Mouse (Mus musculus) embryonic facial prominence, embryonic 12.5 days (tissue): Measurements from ENCODE around the gene Ube2m. TPM values are rescaled to one million over a fixed set of nuclear protein-coding genes. Genes with fewer than 3 reads are reported as not detected.
"Not testable (repeated sequence)": the region's sequence is repeated elsewhere in the genome, so short reads cannot be mapped to it uniquely, and the experiment has no call there.

Experiments
- ATAC-seq: fragments of 200-750 bp; cut with Nextera tagmentation; 2 replicates; pipeline ENCODE4 v1.8.0; 2017; ENCODE audit not compliant: insufficient number of reproducible peaks, insufficient read depth, low FRiP score, low TSS enrichment
- H3K27ac ChIP-seq: fragments of 300-500 bp; sonication (generic); 2 replicates; pipeline ENCODE4 v1.5.1; 2016; ENCODE audit warnings: mild to moderate bottlenecking
- H3K27me3 ChIP-seq: fragments of 300-500 bp; sonication (generic); 2 replicates; pipeline ENCODE4 v1.6.1; 2016; ENCODE audit warnings: mild to moderate bottlenecking, moderate library complexity
- H3K36me3 ChIP-seq: fragments of 300-500 bp; sonication (generic); 2 replicates; pipeline ENCODE4 v1.6.1; 2016; ENCODE audit warnings: mild to moderate bottlenecking
- H3K4me1 ChIP-seq: fragments of 300-500 bp; sonication (generic); 2 replicates; pipeline ENCODE4 v1.6.1; 2016
- H3K4me2 ChIP-seq: fragments of 300-500 bp; sonication (generic); replicated peaks from 2 replicates; pipeline ENCODE4 v1.6.1; 2016; ENCODE audit warnings: mild to moderate bottlenecking, moderate library complexity
- H3K4me3 ChIP-seq: fragments of 300-500 bp; sonication (generic); 2 replicates; pipeline ENCODE4 v1.5.1; 2016; ENCODE audit warnings: mild to moderate bottlenecking
- H3K9ac ChIP-seq: fragments of 300-500 bp; sonication (generic); 2 replicates; pipeline ENCODE4 v1.6.1; 2016; ENCODE audit warnings: mild to moderate bottlenecking, moderate library complexity
- H3K9me3 ChIP-seq: fragments of 300-500 bp; sonication (generic); 2 replicates; pipeline ENCODE4 v1.6.1; 2016; ENCODE audit warnings: mild to moderate bottlenecking, moderate library complexity
- WGBS: fragments of 180-500 bp; shearing (Covaris S2); methylation state at CpG from one replicate; pipeline ENCODE4 v1.1.7; 2016; 5-methylcytosine and 5-hydroxymethylcytosine counted together
- polyA plus RNA-seq: library from polyadenylated mRNA; unstranded; fragments of >200 nt; fragmentation: Nextera tagmentation; extraction: Ambion mirVana; gene quantifications from 2 replicates; pipeline ENCODE4 v1.2.1, GENCODE M21; 2016

The Ube2m gene
- 166 and 183 TPM in 2 replicates for polyA plus RNA-seq

DNA sequence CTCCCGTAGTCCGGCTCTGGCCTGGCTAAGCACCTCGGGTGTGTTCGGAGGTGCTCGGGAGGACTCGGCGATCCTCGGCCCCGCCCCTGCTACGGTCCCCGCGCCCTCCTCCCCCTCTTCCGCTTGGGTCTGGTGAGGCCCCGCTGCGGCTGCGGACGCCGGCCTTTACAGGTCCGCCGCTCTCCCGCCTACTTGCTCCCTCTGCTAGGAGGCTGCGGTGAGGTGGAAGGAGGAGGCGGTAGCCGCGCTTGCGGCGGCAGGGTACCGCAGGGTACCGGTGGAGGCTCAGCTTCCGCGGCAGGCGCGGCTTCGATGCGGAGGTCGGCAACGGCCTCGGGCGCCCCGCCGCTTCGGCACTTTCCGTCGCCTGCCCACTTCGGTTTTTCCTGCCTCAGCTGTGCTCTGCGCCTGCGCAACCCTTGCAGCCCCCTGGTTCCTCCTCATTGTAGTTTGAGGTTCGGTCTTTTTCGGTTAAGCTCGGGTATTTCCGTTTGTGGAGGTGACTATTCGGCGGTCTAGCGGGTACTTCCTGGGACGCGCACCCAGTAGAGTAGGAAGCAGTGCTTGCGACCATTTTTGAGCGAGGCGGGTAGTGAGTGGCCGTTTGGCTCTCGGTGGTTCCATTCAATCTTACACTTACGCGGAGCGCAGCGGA lies at the start of gene Ube2m:
Gene Ube2m (minus strand): TSS at position 375 of the 655 bp plus-strand sequence.
- Histone ChIP-seq H3K27ac (peak within 1 kb of the TSS; percentile 100), H3K9ac (peak within 1 kb of the TSS; percentile 92), H3K9me3 (peaks cover 4% of the 10 kb centered on the region; the same call in 1 of the 2 replicates), H3K4me3 (peak within 1 kb of the TSS; percentile 81), H3K27me3 (peaks cover 26% of the 10 kb centered on the region), H3K4me2 (peak within 1 kb of the TSS; percentile 90), H3K36me3 (peaks cover 23% of the 10 kb centered on the region), H3K4me1 (peaks cover 33% of the 10 kb centered on the region)
- ATAC-seq, result peak; percentile 85
- under 1% methylated on average over 63 of the region's 65 CpGs for WGBS

DNA sequence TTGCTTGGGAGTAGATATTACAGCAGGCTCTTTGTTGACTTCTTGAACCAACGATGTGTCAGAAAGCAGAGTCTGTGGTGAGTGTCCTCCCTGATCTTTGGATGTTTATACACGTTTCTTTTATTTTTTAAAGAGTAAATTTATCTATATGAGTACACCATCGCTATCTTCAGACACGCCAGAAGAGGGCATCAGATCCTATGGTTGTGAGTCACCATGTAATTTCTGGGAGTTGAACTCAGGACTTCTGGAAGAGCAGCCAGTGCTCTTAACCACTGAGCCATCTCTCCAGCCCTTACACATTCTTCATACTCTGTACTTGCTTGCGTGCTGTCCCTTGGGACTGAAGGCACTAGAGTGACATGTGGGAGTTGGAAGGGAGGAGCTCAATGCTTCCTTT lies 34.2 kb upstream of the Ube2m start:
- Histone ChIP-seq H3K9ac (no peak overlapping the region), H3K36me3 (no peaks in the 10 kb centered on the region), H3K4me3 (no peak overlapping the region), H3K4me1 (no peaks in the 10 kb centered on the region), H3K27me3 (no peaks in the 10 kb centered on the region), H3K27ac (no peak overlapping the region), H3K4me2 (no peak overlapping the region), H3K9me3 (no peaks in the 10 kb centered on the region)
- WGBS, result 56% methylated on average over 5 of the region's 5 CpGs
- 0 out of 2 replicates have a peak, but pooled peaks have one; percentile 41 for ATAC-seq

DNA sequence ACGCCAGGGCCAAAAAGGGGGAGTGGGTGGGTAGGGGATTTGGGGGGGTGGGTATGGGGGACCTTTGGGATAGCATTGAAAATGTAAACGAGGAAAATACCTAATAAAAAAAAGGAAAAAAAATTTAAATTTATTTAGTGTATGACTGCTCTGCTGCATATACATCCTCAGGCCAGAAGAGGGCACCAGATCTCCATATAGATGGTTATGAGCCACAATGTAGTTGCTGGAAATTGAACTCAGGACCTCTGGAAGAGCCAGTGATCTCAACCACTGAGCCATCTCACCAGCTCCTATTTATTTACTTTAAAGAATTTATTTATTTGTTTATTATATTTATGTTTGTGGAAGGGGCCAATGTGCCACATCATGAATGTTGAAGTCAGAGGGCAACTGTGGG lies 25.3 kb upstream of the Ube2m start:
- 46% methylated on average over 2 of the region's 2 CpGs for WGBS
- not testable (repeated sequence) for H3K9ac ChIP-seq, ATAC-seq, H3K4me3 ChIP-seq, H3K27me3 ChIP-seq, H3K4me1 ChIP-seq, H3K27ac ChIP-seq, H3K4me2 ChIP-seq, H3K36me3 ChIP-seq, H3K9me3 ChIP-seq

DNA sequence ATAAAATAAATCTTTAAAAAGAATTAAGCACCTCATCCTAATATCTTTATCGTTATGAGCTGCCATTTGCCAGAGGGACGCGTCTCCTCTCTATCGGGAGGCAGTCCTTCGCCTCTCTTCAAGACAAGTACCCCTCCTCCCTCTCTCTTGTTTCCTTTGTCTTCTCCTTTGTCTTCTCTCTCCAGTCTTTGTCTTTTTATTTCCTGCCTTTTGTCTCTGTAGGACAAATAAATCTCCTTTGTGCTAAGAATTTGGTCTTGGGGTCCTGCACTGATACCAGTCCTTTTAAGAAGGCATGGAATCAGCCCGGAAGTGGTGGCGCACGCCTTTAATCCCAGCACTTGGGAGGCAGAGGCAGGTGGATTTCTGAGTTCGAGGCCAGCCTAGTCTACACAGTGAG lies 21.5 kb upstream of the Ube2m start:
- Histone ChIP-seq H3K4me2 (no peak overlapping the region), H3K9ac (no peak overlapping the region), H3K4me3 (no peak overlapping the region), H3K27ac (no peak overlapping the region), H3K4me1 (no peaks in the 10 kb centered on the region), H3K27me3 (no peaks in the 10 kb centered on the region), H3K9me3 (no peaks in the 10 kb centered on the region), H3K36me3 (no peaks in the 10 kb centered on the region)
- no peak for ATAC-seq
- WGBS, result 91% methylated on average over 9 of the region's 9 CpGs

DNA sequence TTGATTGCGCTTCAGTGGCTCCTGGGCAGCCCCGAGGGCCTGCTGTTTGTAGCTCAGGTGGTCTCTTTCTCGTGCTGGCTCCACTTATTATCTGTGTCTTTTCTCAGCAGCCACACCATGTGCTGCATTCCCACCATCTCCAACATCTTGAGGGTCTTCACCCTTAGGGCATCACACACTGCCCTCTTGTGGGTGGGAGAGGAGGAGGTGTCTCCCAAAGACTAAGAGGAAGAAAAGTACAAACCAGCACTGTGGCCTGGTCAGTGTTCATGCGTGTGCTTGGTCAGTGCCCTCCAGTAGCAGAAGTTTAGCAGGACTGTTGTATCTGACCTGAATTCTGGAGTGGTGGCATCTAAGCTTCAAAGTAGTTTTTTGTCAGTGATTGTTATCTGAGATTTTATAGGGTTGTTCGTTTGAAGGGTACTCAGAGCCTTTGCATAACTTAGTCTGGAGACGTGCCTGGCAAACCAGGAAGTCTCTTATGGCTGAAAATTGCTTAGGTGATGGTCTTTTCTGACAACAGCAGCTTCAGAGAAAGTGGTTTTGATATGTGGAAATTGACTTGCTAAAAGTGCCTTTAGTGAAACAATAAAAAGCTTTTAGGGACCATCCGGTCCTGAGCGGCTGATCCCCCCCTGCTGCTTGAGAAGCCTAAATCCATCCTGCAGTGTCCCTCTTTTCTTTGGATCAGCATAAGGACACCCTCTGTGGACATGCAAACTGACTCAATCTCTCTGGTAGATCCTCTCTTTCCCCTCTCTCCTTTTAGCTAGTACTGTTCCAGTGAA lies 19.0 kb upstream of the Ube2m start:
- ATAC-seq, result no peak

DNA sequence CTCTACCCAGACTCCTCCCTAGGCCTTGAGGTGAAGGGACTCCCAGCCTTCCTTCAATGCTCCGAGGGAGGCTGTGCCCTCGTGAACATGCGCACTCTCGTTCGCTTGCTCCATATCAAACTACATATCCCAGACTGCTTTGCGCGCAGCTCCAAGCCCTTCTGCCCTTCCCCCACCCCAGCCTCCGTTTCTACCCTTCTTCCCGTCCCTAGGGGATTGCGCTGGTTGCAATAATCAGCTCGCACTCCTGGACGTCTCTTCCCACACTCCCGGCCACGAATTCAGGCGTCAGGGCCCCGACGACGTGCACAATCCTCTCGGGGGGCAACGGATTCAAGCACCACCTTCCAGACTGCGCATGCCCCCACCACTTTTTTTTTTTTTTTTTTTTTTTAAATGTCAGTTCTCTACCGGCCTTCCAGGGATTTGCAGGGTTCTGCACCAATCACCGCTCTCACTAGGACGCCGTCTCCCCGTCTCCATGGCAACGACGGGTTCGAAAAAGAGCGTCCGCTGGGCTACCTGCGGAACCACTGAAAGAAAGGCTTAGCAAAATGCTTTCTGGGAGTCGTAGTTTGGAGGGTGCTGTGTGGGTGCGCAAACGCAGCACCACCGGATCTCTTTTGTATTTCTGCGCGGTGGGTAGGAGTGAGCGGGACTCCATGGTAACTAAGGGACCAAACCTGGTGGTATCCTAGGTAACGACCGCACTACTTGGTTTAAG lies 16.4 kb upstream of the Ube2m start, which contains the start of gene Mzf1:
Gene Mzf1 (minus strand): TSS at position 478 of the 724 bp plus-strand sequence.
- Histone ChIP-seq H3K4me3 (peak within 1 kb of the TSS; percentile 61), H3K9me3 (no peaks in the 10 kb centered on the region), H3K9ac (peak within 1 kb of the TSS; percentile 55), H3K4me2 (peak within 1 kb of the TSS; percentile 61), H3K27me3 (no peaks in the 10 kb centered on the region), H3K27ac (peak within 1 kb of the TSS; percentile 84), H3K4me1 (0 out of 2 replicates have a peak, but pooled peaks cover 5% of the 10 kb centered on the region), H3K36me3 (no peaks in the 10 kb centered on the region)
- under 1% methylated on average over 41 of the region's 41 CpGs for WGBS
- peak; percentile 94 for ATAC-seq

More for the DNA sequence above, 19.0 kb upstream of the Ube2m start:
- Histone ChIP-seq H3K27ac (no peak overlapping the region), H3K4me3 (no peak overlapping the region), H3K9me3 (no peaks in the 10 kb centered on the region), H3K36me3 (no peaks in the 10 kb centered on the region), H3K27me3 (no peaks in the 10 kb centered on the region), H3K9ac (no peak overlapping the region), H3K4me1 (0 out of 2 replicates have a peak, but pooled peaks cover 5% of the 10 kb centered on the region), H3K4me2 (no peak overlapping the region)
- WGBS, result 58% methylated on average over 8 of the region's 8 CpGs

DNA sequence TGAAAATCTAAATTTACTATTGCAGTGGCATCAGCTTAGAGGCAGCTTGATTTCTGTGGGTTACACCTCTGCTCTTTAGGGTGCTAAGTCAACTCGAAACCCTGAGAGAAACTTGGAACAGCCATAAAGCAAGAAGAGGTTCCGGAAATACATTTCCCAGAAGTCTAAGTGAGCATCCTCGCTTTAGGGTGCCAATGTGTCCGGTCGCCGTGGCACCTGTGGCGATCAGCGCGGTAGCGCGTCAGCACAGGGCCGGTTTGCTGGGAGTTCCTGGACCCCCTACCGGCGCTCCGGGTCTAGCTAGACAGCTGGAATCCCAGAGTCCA lies 15.8 kb upstream of the Ube2m start:
- Histone ChIP-seq H3K36me3 (no peaks in the 10 kb centered on the region), H3K4me2 (peak overlapping the region; percentile 61), H3K4me1 (0 out of 2 replicates have a peak, but pooled peaks cover 5% of the 10 kb centered on the region), H3K9ac (peak overlapping the region; percentile 55), H3K27me3 (no peaks in the 10 kb centered on the region), H3K4me3 (peak overlapping the region; percentile 61), H3K9me3 (no peaks in the 10 kb centered on the region), H3K27ac (no peak overlapping the region)
- WGBS, result 3% methylated on average over 15 of the region's 15 CpGs
- no peak for ATAC-seq

DNA sequence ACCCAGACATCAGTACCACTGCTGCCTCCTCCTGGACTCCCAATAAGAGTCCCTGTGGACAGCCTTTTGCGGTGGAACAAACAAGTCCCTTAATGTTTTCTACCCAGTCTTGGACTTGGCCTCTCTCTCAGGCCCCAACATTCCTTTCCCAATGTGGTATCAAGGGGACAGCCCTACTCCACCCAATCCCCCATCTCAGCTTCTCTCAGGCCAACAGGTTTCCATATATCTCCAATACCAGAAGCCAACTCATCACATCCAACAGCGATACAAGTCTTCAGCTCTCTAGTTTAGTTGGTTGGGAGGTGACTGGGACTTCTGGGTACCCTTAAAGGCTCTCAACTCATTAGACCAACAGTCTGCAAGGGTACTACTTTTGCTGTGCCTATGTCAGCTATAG lies 15.4 kb upstream of the Ube2m start:
- Histone ChIP-seq H3K27ac (no peak overlapping the region), H3K27me3 (no peaks in the 10 kb centered on the region), H3K4me3 (peak overlapping the region; percentile 61), H3K9ac (no peak overlapping the region), H3K9me3 (no peaks in the 10 kb centered on the region), H3K36me3 (no peaks in the 10 kb centered on the region), H3K4me2 (peak overlapping the region; percentile 61), H3K4me1 (0 out of 2 replicates have a peak, but pooled peaks cover 5% of the 10 kb centered on the region)
- ATAC-seq, result no peak
- WGBS, result 92% methylated on average over 2 of the region's 2 CpGs

DNA sequence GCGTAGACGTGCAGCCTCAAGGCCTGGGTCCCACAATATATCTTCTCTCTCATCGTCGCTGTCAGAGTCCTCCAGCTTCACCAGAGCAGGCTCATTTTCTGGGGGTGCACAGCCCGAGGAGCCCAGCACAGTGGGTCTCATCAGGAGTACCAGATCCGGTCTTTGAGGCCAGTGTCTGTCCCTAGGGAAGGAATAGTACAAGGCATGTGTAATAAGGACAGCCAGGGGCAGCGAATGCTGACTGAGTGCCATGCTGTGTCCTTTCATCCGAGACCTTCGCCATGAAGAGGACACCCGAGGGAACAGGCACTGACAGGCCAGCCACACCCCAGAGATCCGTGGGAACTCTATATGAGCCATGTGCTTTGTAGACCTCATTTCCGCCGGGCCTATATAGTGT lies 14.9 kb upstream of the Ube2m start:
- H3K4me2 ChIP-seq, result no peak overlapping the region
- 91% methylated on average over 13 of the region's 13 CpGs for WGBS
- ATAC-seq, result no peak
- H3K9ac ChIP-seq, result no peak overlapping the region
- no peaks in the 10 kb centered on the region for H3K9me3 ChIP-seq
- H3K4me1 ChIP-seq, result 0 out of 2 replicates have a peak, but pooled peaks cover 5% of the 10 kb centered on the region
- no peak overlapping the region for H3K27ac ChIP-seq
- H3K27me3 ChIP-seq, result no peaks in the 10 kb centered on the region
- H3K4me3 ChIP-seq, result no peak overlapping the region
- H3K36me3 ChIP-seq, result no peaks in the 10 kb centered on the region

DNA sequence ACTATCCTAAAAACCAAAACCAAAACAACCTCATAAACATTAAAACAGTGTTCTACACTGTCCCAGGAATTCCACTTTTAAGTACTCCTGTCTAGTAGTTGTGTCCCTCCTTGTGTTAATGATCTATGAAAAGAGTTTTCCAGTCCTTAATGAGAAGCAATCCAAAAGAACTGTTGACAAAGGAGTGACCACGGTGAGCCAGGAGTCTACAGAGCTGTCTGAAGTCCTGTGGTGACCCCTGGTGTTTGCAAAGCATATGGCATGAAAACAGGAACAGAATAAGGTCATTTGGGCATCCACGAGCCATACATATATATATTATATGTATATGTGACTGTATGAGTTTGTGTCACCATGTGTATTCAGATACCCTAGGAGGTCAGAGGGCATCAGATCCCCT lies 8.0 kb upstream of the Ube2m start:
- peaks cover 44% of the 10 kb centered on the region for H3K27me3 ChIP-seq
- WGBS, result 14% methylated on average over 2 of the region's 2 CpGs
- no peak overlapping the region for H3K27ac ChIP-seq
- no peak overlapping the region for H3K9ac ChIP-seq
- H3K36me3 ChIP-seq, result no peaks in the 10 kb centered on the region
- no peak overlapping the region for H3K4me3 ChIP-seq
- no peak overlapping the region for H3K4me2 ChIP-seq
- H3K9me3 ChIP-seq, result peaks cover 6% of the 10 kb centered on the region; the same call in 1 of the 2 replicates
- ATAC-seq, result no peak
- H3K4me1 ChIP-seq, result peaks cover 11% of the 10 kb centered on the region; the same call in 1 of the 2 replicates

DNA sequence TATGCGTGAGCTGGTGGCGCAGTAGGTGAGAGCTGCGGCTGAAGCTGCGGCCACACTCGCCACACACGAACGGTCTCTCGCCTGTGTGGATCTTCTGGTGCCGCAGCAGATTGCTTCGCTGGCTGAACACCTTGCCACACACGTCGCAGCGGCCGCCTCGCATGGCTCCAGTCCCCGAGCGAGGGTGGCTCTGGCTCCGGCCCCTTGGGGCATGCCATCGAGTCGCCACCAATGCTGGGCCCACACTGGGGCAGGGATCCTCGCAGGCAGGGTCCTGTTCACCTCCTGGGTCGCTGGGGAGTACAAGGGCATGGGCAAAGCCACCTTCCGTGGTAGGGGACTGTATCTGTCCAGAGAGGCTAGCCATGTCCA lies 6.2 kb upstream of the Ube2m start:
- Histone ChIP-seq H3K4me2 (peak overlapping the region; percentile 83), H3K4me1 (peaks cover 11% of the 10 kb centered on the region; the same call in 1 of the 2 replicates), H3K9ac (peak overlapping the region; percentile 61), H3K36me3 (no peaks in the 10 kb centered on the region), H3K4me3 (peak overlapping the region; percentile 49), H3K27ac (no peak overlapping the region), H3K9me3 (peaks cover 6% of the 10 kb centered on the region; the same call in 1 of the 2 replicates), H3K27me3 (peaks cover 50% of the 10 kb centered on the region)
- 2% methylated on average over 23 of the region's 23 CpGs for WGBS
- 0 out of 2 replicates have a peak, but pooled peaks have one; percentile 16 for ATAC-seq
